Mouse (Mus musculus): Measurements from ENCODE around the gene Abcd3. TPM values are rescaled to one million over a fixed set of nuclear protein-coding genes. Genes with fewer than 3 reads are reported as not detected.
"Not testable (repeated sequence)": the region's sequence is repeated elsewhere in the genome, so short reads cannot be mapped to it uniquely, and the experiment has no call there.

The Abcd3 gene
- polyA plus RNA-seq, 1 experiment from 2014 or later, result 20.7 TPM

DNA sequence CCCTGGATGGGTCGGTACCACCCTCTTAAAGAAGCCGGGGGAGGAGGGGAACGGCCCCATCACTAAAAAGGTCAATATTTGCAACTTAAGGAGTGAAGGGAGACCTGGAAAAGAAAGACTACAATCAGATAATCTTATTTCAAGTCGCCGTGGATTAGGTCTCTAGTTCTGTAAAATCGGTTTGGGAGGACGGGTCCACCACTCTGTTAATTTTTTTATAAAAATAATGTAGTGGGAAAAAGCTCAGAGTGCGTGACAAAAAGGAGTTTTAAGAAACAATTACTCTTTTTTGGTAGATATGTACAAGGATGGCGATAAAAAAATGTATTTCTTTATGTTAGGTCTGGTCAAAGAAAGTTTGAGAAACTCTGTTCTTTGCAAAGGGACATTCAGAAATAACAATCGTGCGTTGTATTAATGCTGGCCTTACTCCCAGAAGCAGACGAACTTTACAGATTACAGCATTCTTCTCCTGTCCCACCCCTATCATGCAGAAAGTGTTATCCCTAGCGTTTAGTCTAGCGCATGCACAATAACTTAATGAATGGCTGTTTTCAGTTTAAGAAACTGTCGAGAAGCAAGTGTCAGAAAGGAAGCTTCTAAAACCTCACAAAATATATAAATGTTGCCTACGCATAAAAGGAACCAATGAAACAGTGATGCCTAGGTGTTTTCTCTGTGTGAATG lies 590 bp upstream of the Abcd3 start:
- no peaks in the 10 kb centered on the region for H3K9me3 ChIP-seq (replicated peaks)
- H3K27ac ChIP-seq, result peak overlapping the region; percentile 88
- no peaks in the 10 kb centered on the region for H3K27me3 ChIP-seq
- ATAC-seq (ENCODE audit: low read depth) (no peak), DNase-seq (no peak)
- WGBS (ENCODE audit: insufficient replicate concordance), result 22% methylated on average over 16 of the region's 16 CpGs
- H3K4me1 ChIP-seq (replicated peaks), result peaks cover 29% of the 10 kb centered on the region
- peak overlapping the region; percentile 85 for H3K9ac ChIP-seq
- no peaks in the 10 kb centered on the region for H3K36me3 ChIP-seq
- peak overlapping the region; percentile 84 for H3K4me2 ChIP-seq
- H3K4me3 ChIP-seq (replicated peaks), result peak overlapping the region; percentile 82

DNA sequence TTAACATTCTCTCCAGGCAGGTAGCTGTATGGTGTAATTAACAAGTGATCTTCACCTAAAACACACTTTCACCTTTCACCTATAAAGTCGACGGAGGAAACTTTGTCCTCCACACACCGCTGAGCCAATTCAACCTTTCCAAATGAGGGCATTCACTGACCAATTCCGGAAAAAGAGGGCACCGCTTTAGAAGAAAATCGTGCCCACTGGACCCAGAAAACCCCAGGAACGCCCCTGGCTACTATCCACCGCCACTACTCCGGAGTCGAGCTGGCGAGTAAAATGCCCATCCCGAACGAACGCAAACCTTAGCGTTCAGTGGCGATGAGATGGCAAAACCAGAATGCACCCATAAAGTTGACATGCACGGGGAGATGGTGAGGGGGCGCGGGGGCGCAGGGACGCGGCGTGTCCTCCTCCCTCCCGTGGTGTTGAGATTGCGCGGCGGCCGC lies 663 bp downstream of the Abcd3 start:
- no peak for ATAC-seq (ENCODE audit: low read depth)
- no peaks in the 10 kb centered on the region for H3K9me3 ChIP-seq (replicated peaks)

DNA sequence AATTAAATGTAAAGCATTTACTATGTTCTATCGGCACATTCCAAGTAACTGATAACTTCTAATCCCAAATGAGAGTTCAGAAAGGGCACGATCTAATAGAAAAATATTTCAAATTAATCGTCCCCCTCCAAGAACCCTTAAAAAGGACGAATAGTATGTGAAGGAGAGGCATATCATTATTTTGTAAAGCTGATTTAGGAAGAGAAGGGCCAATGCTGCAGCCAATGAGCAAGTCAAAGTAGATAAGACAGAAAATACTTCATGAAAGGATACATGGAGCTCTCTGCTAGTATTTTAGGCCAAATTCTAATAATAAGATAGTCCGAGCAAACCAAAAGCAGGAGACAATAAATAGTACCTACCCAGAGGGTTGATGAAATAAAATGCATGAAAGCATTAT lies 1.3 kb downstream of the Abcd3 start:
- Histone ChIP-seq H3K27ac (no peak overlapping the region), H3K27me3 (no peaks in the 10 kb centered on the region), H3K9me3 (replicated peaks) (no peaks in the 10 kb centered on the region), H3K4me3 (replicated peaks) (peak overlapping the region; percentile 82), H3K9ac (peak overlapping the region; percentile 85), H3K4me1 (replicated peaks) (peaks cover 28% of the 10 kb centered on the region), H3K4me2 (peak overlapping the region; percentile 84), H3K36me3 (no peaks in the 10 kb centered on the region)
- ATAC-seq (ENCODE audit: low read depth) (no peak), DNase-seq (no peak)
- 54% methylated on average over 5 of the region's 5 CpGs for WGBS (ENCODE audit: insufficient replicate concordance)

More for the DNA sequence above, 663 bp downstream of the Abcd3 start:
- H3K36me3 ChIP-seq, result no peaks in the 10 kb centered on the region
- peak overlapping the region; percentile 82 for H3K4me3 ChIP-seq (replicated peaks)
- peak overlapping the region; percentile 88 for H3K27ac ChIP-seq
- WGBS (ENCODE audit: insufficient replicate concordance), result under 1% methylated on average over 28 of the region's 28 CpGs
- H3K27me3 ChIP-seq, result no peaks in the 10 kb centered on the region
- peaks cover 29% of the 10 kb centered on the region for H3K4me1 ChIP-seq (replicated peaks)
- H3K9ac ChIP-seq, result peak overlapping the region; percentile 85
- DNase-seq, result no peak
- peak overlapping the region; percentile 84 for H3K4me2 ChIP-seq

- Histone ChIP-seq H3K27ac (no peak overlapping the region), H3K4me2 (no peak overlapping the region), H3K4me1 (replicated peaks) (peaks cover 6% of the 10 kb centered on the region), H3K9ac (no peak overlapping the region), H3K36me3 (0 out of 2 replicates have a peak, but pooled peaks cover 4% of the 10 kb centered on the region), H3K27me3 (no peaks in the 10 kb centered on the region), H3K9me3 (replicated peaks) (no peaks in the 10 kb centered on the region), H3K4me3 (replicated peaks) (no peak overlapping the region)
- no peak for ATAC-seq (ENCODE audit: low read depth)
- 65% methylated on average over 3 of the region's 3 CpGs for WGBS (ENCODE audit: insufficient replicate concordance)
- no peak for DNase-seq
These were observed 6.9 kb downstream of the Abcd3 start for GRCm38 (mm10) chr3:121808246-121808645.

GRCm38 (mm10) chr3:121794214-121794613 lies 20.9 kb downstream of the Abcd3 start:
- H3K9me3 ChIP-seq (replicated peaks), result no peaks in the 10 kb centered on the region
- no peak overlapping the region for H3K4me3 ChIP-seq (replicated peaks)
- ATAC-seq (ENCODE audit: low read depth), result no peak
- H3K4me1 ChIP-seq (replicated peaks), result peaks cover 3% of the 10 kb centered on the region; the same call in 1 of the 2 replicates
- H3K36me3 ChIP-seq, result no peaks in the 10 kb centered on the region; the same call in 1 of the 2 replicates
- no peak for DNase-seq
- no peak overlapping the region for H3K9ac ChIP-seq
- WGBS (ENCODE audit: insufficient replicate concordance), result 43% methylated on average over 2 of the region's 2 CpGs
- H3K4me2 ChIP-seq, result no peak overlapping the region
- no peak overlapping the region for H3K27ac ChIP-seq
- H3K27me3 ChIP-seq, result no peaks in the 10 kb centered on the region

- Histone ChIP-seq H3K36me3 (no peaks in the 10 kb centered on the region), H3K27ac (no peak overlapping the region), H3K4me3 (replicated peaks) (no peak overlapping the region), H3K4me2 (no peak overlapping the region), H3K9ac (no peak overlapping the region), H3K9me3 (replicated peaks) (no peaks in the 10 kb centered on the region), H3K4me1 (replicated peaks) (peaks cover 3% of the 10 kb centered on the region; the same call in 1 of the 2 replicates), H3K27me3 (no peaks in the 10 kb centered on the region)
- DNase-seq, result no peak
- no peak for ATAC-seq (ENCODE audit: low read depth)
- 65% methylated on average over 4 of the region's 4 CpGs for WGBS (ENCODE audit: insufficient replicate concordance)
These were observed 22.9 kb downstream of the Abcd3 start for GRCm38 (mm10) chr3:121792246-121792645.

DNA sequence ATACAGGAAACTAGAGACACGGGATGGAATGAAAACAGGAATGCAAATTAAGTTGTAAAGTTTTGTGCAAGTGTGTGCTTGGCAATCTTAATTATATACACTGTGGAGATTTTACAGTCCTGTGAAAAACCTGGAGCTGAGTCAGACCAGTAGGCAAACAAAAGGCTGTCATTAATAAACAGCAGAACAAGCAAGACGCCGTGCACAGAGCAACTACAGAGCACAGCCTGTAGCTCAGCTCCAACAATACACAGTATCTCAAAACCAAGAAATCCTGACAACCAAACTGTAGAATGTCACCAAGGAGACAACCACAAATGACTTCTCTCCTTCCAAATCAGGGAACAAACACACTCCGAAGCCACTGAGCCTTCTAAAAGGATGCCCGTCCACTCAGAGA lies 24.7 kb downstream of the Abcd3 start:
- Histone ChIP-seq H3K4me2 (no peak overlapping the region), H3K27ac (no peak overlapping the region), H3K36me3 (no peaks in the 10 kb centered on the region; the same call in 1 of the 2 replicates), H3K27me3 (no peaks in the 10 kb centered on the region), H3K4me3 (replicated peaks) (no peak overlapping the region), H3K9ac (no peak overlapping the region), H3K9me3 (replicated peaks) (no peaks in the 10 kb centered on the region), H3K4me1 (replicated peaks) (peaks cover 3% of the 10 kb centered on the region; the same call in 1 of the 2 replicates)
- no peak for DNase-seq
- ATAC-seq (ENCODE audit: low read depth), result no peak
- WGBS (ENCODE audit: insufficient replicate concordance), result 74% methylated on average over 5 of the region's 5 CpGs

GRCm38 (mm10) chr3:121789790-121790189 lies 25.3 kb downstream of the Abcd3 start:
- no peak for ATAC-seq (ENCODE audit: low read depth)
- WGBS (ENCODE audit: insufficient replicate concordance), result 63% methylated on average over 5 of the region's 5 CpGs
- Histone ChIP-seq H3K9me3 (replicated peaks) (no peaks in the 10 kb centered on the region), H3K27me3 (no peaks in the 10 kb centered on the region), H3K36me3 (no peaks in the 10 kb centered on the region; the same call in 1 of the 2 replicates), H3K4me3 (replicated peaks) (no peak overlapping the region), H3K4me2 (no peak overlapping the region), H3K9ac (no peak overlapping the region), H3K4me1 (replicated peaks) (peaks cover 3% of the 10 kb centered on the region; the same call in 1 of the 2 replicates), H3K27ac (no peak overlapping the region)
- DNase-seq, result no peak

- no peak overlapping the region for H3K4me2 ChIP-seq
- H3K4me3 ChIP-seq (replicated peaks), result no peak overlapping the region
- H3K27ac ChIP-seq, result no peak overlapping the region
- H3K27me3 ChIP-seq, result no peaks in the 10 kb centered on the region
- no peaks in the 10 kb centered on the region for H3K9me3 ChIP-seq (replicated peaks)
- H3K9ac ChIP-seq, result no peak overlapping the region
- DNase-seq (no peak), ATAC-seq (ENCODE audit: low read depth) (no peak)
- no peaks in the 10 kb centered on the region; the same call in 1 of the 2 replicates for H3K36me3 ChIP-seq
- 73% methylated on average over 6 of the region's 6 CpGs for WGBS (ENCODE audit: insufficient replicate concordance)
- no peaks in the 10 kb centered on the region for H3K4me1 ChIP-seq (replicated peaks)
These were observed 32.1 kb downstream of the Abcd3 start for GRCm38 (mm10) chr3:121783020-121783419.

GRCm38 (mm10) chr3:121777943-121778342 lies 37.2 kb downstream of the Abcd3 start:
- no peaks in the 10 kb centered on the region for H3K4me1 ChIP-seq (replicated peaks)
- H3K27me3 ChIP-seq, result no peaks in the 10 kb centered on the region
- peak; percentile 20 for DNase-seq
- H3K9me3 ChIP-seq (replicated peaks), result no peaks in the 10 kb centered on the region
- H3K9ac ChIP-seq, result no peak overlapping the region
- H3K4me3 ChIP-seq (replicated peaks), result no peak overlapping the region
- WGBS (ENCODE audit: insufficient replicate concordance), result 60% methylated on average over 7 of the region's 7 CpGs
- peaks cover 10% of the 10 kb centered on the region for H3K36me3 ChIP-seq
- no peak overlapping the region for H3K4me2 ChIP-seq
- H3K27ac ChIP-seq, result no peak overlapping the region
- ATAC-seq (ENCODE audit: low read depth), result no peak

GRCm38 (mm10) chr3:121773336-121773735 lies 41.8 kb downstream of the Abcd3 start:
- H3K27me3 ChIP-seq, result not testable (repeated sequence)
- 76% methylated on average over 4 of the region's 4 CpGs for WGBS (ENCODE audit: insufficient replicate concordance)

DNA sequence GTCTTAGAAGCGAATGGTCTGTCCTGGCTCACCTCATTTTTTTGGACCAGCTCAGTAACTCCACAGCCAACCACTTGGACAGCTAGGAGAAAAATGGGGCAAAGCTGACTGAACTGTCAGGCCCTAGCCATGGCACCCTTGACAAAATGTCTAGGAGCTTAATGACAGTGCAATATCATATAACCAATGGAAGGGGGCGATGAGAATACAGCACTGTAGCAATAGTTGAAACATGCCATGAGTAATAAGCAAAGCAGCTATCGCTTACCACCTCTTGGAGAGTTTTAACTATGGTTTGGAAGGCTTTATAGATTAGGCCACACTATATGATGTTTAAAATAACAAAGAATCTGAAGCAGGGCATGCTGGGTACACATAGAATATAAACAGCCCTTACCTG lies 46.3 kb downstream of the Abcd3 start:
- no peak overlapping the region for H3K4me2 ChIP-seq
- H3K27me3 ChIP-seq, result no peaks in the 10 kb centered on the region
- 85% methylated on average over 3 of the region's 3 CpGs for WGBS (ENCODE audit: insufficient replicate concordance)
- H3K9me3 ChIP-seq (replicated peaks), result no peaks in the 10 kb centered on the region
- no peak overlapping the region for H3K9ac ChIP-seq
- DNase-seq (no peak), ATAC-seq (ENCODE audit: low read depth) (no peak)
- H3K36me3 ChIP-seq, result peaks cover 65% of the 10 kb centered on the region
- H3K4me3 ChIP-seq (replicated peaks), result no peak overlapping the region
- no peak overlapping the region for H3K27ac ChIP-seq
- no peaks in the 10 kb centered on the region for H3K4me1 ChIP-seq (replicated peaks)

More at GRCm38 (mm10) chr3:121773336-121773735, 41.8 kb downstream of the Abcd3 start:
- H3K4me1 ChIP-seq (replicated peaks); ATAC-seq (ENCODE audit: low read depth); H3K27ac ChIP-seq; H3K4me3 ChIP-seq (replicated peaks); DNase-seq; H3K9me3 ChIP-seq (replicated peaks); H3K9ac ChIP-seq; H3K4me2 ChIP-seq: not testable (repeated sequence)
- peaks cover 43% of the 10 kb centered on the region for H3K36me3 ChIP-seq

All from liver, embryonic 13.5 days (tissue).